Mouse (Mus musculus) small intestine, adult 2 months (tissue): ENCODE results near the gene E130308A19Rik.

Source experiments
- CTCF ChIP-seq: fragments of 200-500 bp; IDR thresholded peaks from 2 replicates; pipeline ENCODE4 v1.5.1; 2012; ENCODE audit warnings: low read depth, mild to moderate bottlenecking, control low read depth, inconsistent platforms, low read length, moderate library complexity, mixed read lengths; ENCODE audit not compliant: insufficient replicate concordance, insufficient read length; ENCODE audit errors: extremely low read depth
- POLR2A ChIP-seq: fragments of 200-500 bp; IDR thresholded peaks from 2 replicates; pipeline ENCODE4 v1.6.1; 2012; ENCODE audit warnings: low read depth, mild to moderate bottlenecking, control low read depth, inconsistent platforms, low read length, moderate library complexity

DNA sequence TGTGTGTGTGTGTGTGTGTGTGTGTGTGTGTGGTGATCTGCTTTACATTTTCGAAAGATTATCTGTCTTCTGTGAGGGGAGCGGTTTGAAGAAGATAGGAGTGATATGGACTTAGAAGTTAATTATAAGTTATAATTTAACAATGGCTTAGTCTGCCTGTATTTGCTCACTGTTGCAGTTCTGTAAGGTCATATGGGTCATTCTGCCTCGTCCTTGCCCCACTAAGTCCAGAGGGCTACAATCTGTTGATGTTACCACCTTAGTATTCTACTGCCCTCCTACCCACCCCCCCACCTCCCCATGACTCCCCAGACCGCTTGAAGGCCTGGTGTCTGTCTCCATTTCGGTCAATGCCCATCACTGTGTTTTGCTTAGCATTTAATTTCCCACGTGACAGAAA, 37.4 kb downstream of the E130308A19Rik start:
- TF ChIP-seq POLR2A, result no peak
- TF ChIP-seq CTCF, result no peak
